In the genomic region with DNA sequence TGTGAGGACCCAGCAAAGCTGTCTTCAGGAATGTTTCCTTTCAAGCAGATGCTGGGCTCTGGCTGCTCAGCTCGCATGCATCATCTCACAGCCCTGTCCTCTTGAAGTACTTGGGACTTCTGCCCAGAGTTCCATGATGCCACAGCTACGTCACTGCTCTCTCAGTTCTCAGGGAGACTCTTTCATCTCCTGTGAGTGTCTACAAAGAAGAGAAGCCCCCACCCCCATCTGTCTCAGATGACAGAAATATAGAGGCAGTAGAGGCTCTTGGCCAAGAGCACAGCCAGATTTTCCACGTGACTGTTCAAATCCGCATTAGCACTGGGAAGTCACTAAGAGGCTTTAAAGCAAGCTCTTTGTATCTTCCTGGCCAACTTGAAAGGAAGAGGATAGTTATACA, we compare ENCODE assay signal across 15 mouse cellular contexts.
DNase-seq lines count a peak whose midpoint lies in the region; ATAC-seq lines count a peak whose summit lies in the region.
"Had no signal": no experiment of that assay in that cellular context is flagged by ENCODE, and none has a peak within 500 bp of the region (broad histone marks: within the 10 kb centered on the region; RNA-seq: fewer than 3 reads in every experiment).

No protein-coding gene starts in this region.

- H3K27ac ChIP-seq in hindbrain, embryonic 14.5 days: no peak overlapping the region
- H3K27ac ChIP-seq in hindbrain, embryonic 12.5 days: no peak overlapping the region
- H3K27ac ChIP-seq in midbrain, embryonic 14.5 days (replicated peaks; ENCODE audit: low read depth, low read length): no peak overlapping the region
- no peak overlapping the region for H3K27ac ChIP-seq in midbrain, embryonic 10.5 days (replicated peaks)
- H3K27ac ChIP-seq in neural tube, embryonic 15.5 days (replicated peaks): no peak overlapping the region
- H3K27ac ChIP-seq: embryonic facial prominence, embryonic 12.5 days; layer of hippocampus, adult 2 months; midbrain, embryonic 12.5 days had no signal

- no peaks in the 10 kb centered on the region for H3K27me3 ChIP-seq in hindbrain, embryonic 14.5 days (ENCODE audit: control insufficient read depth, insufficient read depth, low read length)
- no peaks in the 10 kb centered on the region for H3K27me3 ChIP-seq in hindbrain, embryonic 12.5 days
- no peaks in the 10 kb centered on the region for H3K27me3 ChIP-seq in midbrain, embryonic 14.5 days (ENCODE audit: control insufficient read depth, insufficient read depth, low read length)
- no peaks in the 10 kb centered on the region for H3K27me3 ChIP-seq in midbrain, embryonic 10.5 days (ENCODE audit: low read depth, poor library complexity, severe bottlenecking)
- H3K27me3 ChIP-seq in neural tube, embryonic 15.5 days (replicated peaks): no peaks in the 10 kb centered on the region; the same call in 1 of the 2 replicates
- H3K27me3 ChIP-seq: embryonic facial prominence, embryonic 12.5 days; midbrain, embryonic 12.5 days had no signal

- no peaks in the 10 kb centered on the region for H3K9me3 ChIP-seq in hindbrain, embryonic 14.5 days (ENCODE audit: control insufficient read depth, low read length)
- no peaks in the 10 kb centered on the region for H3K9me3 ChIP-seq in hindbrain, embryonic 12.5 days (replicated peaks)
- no peaks in the 10 kb centered on the region for H3K9me3 ChIP-seq in midbrain, embryonic 14.5 days (ENCODE audit: control insufficient read depth, low read length)
- H3K9me3 ChIP-seq in midbrain, embryonic 10.5 days (replicated peaks): no peaks in the 10 kb centered on the region
- no peaks in the 10 kb centered on the region for H3K9me3 ChIP-seq in neural tube, embryonic 15.5 days (replicated peaks)
- H3K9me3 ChIP-seq: embryonic facial prominence, embryonic 12.5 days; midbrain, embryonic 12.5 days had no signal

- no peak overlapping the region for H3K9ac ChIP-seq in hindbrain, embryonic 14.5 days
- H3K9ac ChIP-seq in hindbrain, embryonic 12.5 days: no peak overlapping the region
- no peak overlapping the region for H3K9ac ChIP-seq in midbrain, embryonic 14.5 days (replicated peaks; ENCODE audit: low read length)
- H3K9ac ChIP-seq in neural tube, embryonic 15.5 days (replicated peaks): no peak overlapping the region
- H3K9ac ChIP-seq: embryonic facial prominence, embryonic 12.5 days; midbrain, embryonic 12.5 days had no signal

- peak; percentile 44 for DNase-seq in hindbrain, embryonic 14.5 days (ENCODE audit: low spot score)
- DNase-seq in midbrain, embryonic 14.5 days: peak; percentile 36
- no peak for DNase-seq in midbrain, embryonic 10.5 days (ENCODE audit: low spot score)
- peak; percentile 10 to 20 for DNase-seq in heart, postnatal 36 days
- peak; percentile 52 for DNase-seq in retina, postnatal 7 days (ENCODE audit: low read depth, low spot score)
- DNase-seq in layer of hippocampus, adult 9-10 months (ENCODE audit: low spot score): no peak
- DNase-seq: cerebellum, adult 18-20 months; liver; spleen, adult 18-20 months; thymus, postnatal 14 days had no signal

- no peak for ATAC-seq in hindbrain, embryonic 14.5 days (ENCODE audit: low FRiP score)
- ATAC-seq in hindbrain, embryonic 12.5 days (ENCODE audit: low FRiP score): no peak
- ATAC-seq in midbrain, embryonic 14.5 days (ENCODE audit: low FRiP score, low TSS enrichment): no peak
- no peak for ATAC-seq in neural tube, embryonic 15.5 days (ENCODE audit: low FRiP score)

- H3K4me3 ChIP-seq in hindbrain, embryonic 14.5 days (replicated peaks; ENCODE audit: low read length): no peak overlapping the region
- no peak overlapping the region for H3K4me3 ChIP-seq in hindbrain, embryonic 12.5 days
- no peak overlapping the region for H3K4me3 ChIP-seq in midbrain, embryonic 14.5 days (replicated peaks; ENCODE audit: low read depth, low read length)
- H3K4me3 ChIP-seq in midbrain, embryonic 10.5 days: no peak overlapping the region
- no peak overlapping the region for H3K4me3 ChIP-seq in neural tube, embryonic 15.5 days (replicated peaks)
- H3K4me3 ChIP-seq: embryonic facial prominence, embryonic 12.5 days; layer of hippocampus, adult 2 months; midbrain, embryonic 12.5 days had no signal

- intact Hi-C loops in heart, postnatal 36 days (cut with DNase I): no loop called here

- no peak overlapping the region for H3K4me2 ChIP-seq in hindbrain, embryonic 14.5 days (replicated peaks)
- H3K4me2 ChIP-seq in hindbrain, embryonic 12.5 days (replicated peaks): no peak overlapping the region
- no peak overlapping the region for H3K4me2 ChIP-seq in midbrain, embryonic 14.5 days (ENCODE audit: low read length)
- H3K4me2 ChIP-seq in neural tube, embryonic 15.5 days: no peak overlapping the region
- H3K4me2 ChIP-seq: embryonic facial prominence, embryonic 12.5 days; midbrain, embryonic 12.5 days had no signal

- no peaks in the 10 kb centered on the region for H3K36me3 ChIP-seq in hindbrain, embryonic 14.5 days (replicated peaks; ENCODE audit: control insufficient read depth, insufficient read depth)
- no peaks in the 10 kb centered on the region for H3K36me3 ChIP-seq in hindbrain, embryonic 12.5 days
- no peaks in the 10 kb centered on the region for H3K36me3 ChIP-seq in midbrain, embryonic 14.5 days (ENCODE audit: control insufficient read depth, insufficient read depth, low read length)
- H3K36me3 ChIP-seq in midbrain, embryonic 10.5 days: no peaks in the 10 kb centered on the region
- H3K36me3 ChIP-seq in neural tube, embryonic 15.5 days: no peaks in the 10 kb centered on the region
- H3K36me3 ChIP-seq: embryonic facial prominence, embryonic 12.5 days; midbrain, embryonic 12.5 days had no signal

- 60% methylated on average over 4 of the region's 4 CpGs for WGBS in hindbrain, embryonic 14.5 days
- WGBS in hindbrain, embryonic 12.5 days: 81% methylated on average over 4 of the region's 4 CpGs
- 45% methylated on average over 4 of the region's 4 CpGs for WGBS in midbrain, embryonic 14.5 days
- 67% methylated on average over 4 of the region's 4 CpGs for WGBS in midbrain, embryonic 10.5 days
- 62% methylated on average over 4 of the region's 4 CpGs for WGBS in neural tube, embryonic 15.5 days

- H3K4me1 ChIP-seq in hindbrain, embryonic 14.5 days (replicated peaks; ENCODE audit: control insufficient read depth, insufficient read depth, low read length): no peaks in the 10 kb centered on the region
- H3K4me1 ChIP-seq in hindbrain, embryonic 12.5 days: no peaks in the 10 kb centered on the region
- no peaks in the 10 kb centered on the region for H3K4me1 ChIP-seq in midbrain, embryonic 14.5 days (ENCODE audit: control insufficient read depth, insufficient read depth, low read length)
- peaks cover 9% of the 10 kb centered on the region; the same call in 1 of the 2 replicates for H3K4me1 ChIP-seq in midbrain, embryonic 10.5 days
- no peaks in the 10 kb centered on the region for H3K4me1 ChIP-seq in neural tube, embryonic 15.5 days
- H3K4me1 ChIP-seq: embryonic facial prominence, embryonic 12.5 days; midbrain, embryonic 12.5 days had no signal

Comparison
In these comparisons a context has a peak if more than half of its experiments do, and no peak if none do; other contexts are left out.
1. DNase-seq: peak in hindbrain, embryonic 14.5 days (single experiment), midbrain, embryonic 14.5 days (single experiment), heart, postnatal 36 days (2 of 2) and retina, postnatal 7 days (single experiment); none in midbrain, embryonic 10.5 days (single experiment) and layer of hippocampus, adult 9-10 months (single experiment).